Mouse (Mus musculus): ENCODE data around the gene Krt33b. TPM values are rescaled to one million over a fixed set of nuclear protein-coding genes. Genes with fewer than 3 reads are reported as not detected.

The Krt33b gene
- polyA plus RNA-seq, 1 experiment from 2014 or later, result 1.1 TPM

DNA sequence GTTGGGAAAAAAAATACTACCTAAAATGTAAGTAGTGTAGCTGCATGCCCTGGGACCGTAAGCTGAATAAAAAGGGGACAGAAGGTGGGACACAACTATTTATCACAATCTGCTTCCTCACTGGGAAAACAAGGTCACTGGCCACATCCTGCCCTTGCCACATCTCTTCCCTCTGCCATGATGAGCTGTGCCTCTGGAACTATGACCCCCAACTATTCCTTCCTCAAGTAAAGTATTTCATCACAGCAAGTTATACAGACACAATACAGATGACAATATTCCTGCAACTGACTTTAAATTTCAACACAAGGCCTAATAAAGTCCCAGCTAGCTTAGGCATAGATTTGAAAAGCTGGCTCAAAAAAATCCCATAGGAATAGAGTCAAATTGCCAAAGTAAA, 10.2 kb downstream of the Krt33b start:
- no peak for ATAC-seq (ENCODE audit: insufficient number of reproducible peaks, low FRiP score, low TSS enrichment, low read depth)
- Histone ChIP-seq H3K27ac (no peak overlapping the region), H3K4me3 (no peak overlapping the region), H3K9me3 (no peaks in the 10 kb centered on the region), H3K4me1 (no peaks in the 10 kb centered on the region), H3K36me3 (no peaks in the 10 kb centered on the region), H3K4me2 (no peak overlapping the region), H3K27me3 (no peaks in the 10 kb centered on the region), H3K9ac (no peak overlapping the region)
- 64% methylated on average over 1 of the region's 1 CpGs for WGBS

DNA sequence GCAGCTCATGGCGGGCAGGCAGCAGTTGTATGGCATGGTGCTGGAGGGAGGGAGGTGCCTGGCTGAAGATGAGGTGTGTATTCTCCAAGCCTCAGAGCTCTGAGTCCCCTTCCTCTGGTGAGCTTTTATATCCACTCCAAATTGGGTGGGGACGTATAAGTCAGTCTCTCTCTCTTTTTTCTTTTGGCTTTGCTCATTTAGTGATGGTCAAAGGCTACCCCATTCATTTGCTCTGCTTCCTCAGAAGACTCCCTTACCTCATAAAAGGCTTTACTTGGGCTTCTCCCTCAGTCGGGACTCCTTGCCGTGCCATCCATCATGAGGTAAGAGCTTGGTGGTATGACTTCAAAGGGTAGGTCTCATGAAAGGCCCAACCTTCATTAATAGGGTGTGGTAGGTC, 13.6 kb downstream of the Krt33b start, which contains the start of gene Krt33a:
Gene Krt33a (minus strand): TSS at position 101 of the 400 bp plus-strand sequence.
- no peaks in the 10 kb centered on the region for H3K27me3 ChIP-seq
- H3K36me3 ChIP-seq, result no peaks in the 10 kb centered on the region
- no peaks in the 10 kb centered on the region for H3K4me1 ChIP-seq
- H3K9ac ChIP-seq, result no peak within 1 kb of the TSS
- no peaks in the 10 kb centered on the region for H3K9me3 ChIP-seq
- 69% methylated on average over 4 of the region's 4 CpGs for WGBS
- H3K4me2 ChIP-seq, result no peak within 1 kb of the TSS
- no peak for ATAC-seq (ENCODE audit: insufficient number of reproducible peaks, low FRiP score, low TSS enrichment, low read depth)
- no peak within 1 kb of the TSS for H3K4me3 ChIP-seq
- H3K27ac ChIP-seq, result no peak within 1 kb of the TSS

DNA sequence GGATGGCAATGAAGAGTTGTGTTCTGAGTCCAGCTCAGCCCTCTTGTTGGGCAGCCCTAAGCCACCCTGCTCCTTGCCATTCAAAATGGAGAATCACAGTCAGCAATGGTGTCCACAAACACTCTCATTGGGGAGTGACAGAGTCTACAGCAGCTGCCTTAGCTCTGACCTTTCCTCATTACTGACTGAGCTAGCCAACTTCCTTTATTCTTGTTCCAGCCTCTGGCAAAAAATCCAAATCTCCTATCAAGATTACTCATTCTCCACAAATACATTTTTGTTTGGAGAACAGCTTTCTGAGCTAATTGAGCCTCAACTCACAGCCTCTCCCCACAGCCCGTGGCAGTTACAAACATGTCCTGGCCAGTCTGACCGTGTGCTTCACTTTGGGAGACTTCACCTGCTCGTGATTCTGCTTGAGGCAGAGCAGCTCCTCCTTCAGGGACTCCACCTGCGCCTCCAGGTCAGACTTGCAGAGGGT, 15.9 kb downstream of the Krt33b start:
- H3K27ac ChIP-seq, result no peak overlapping the region
- H3K9ac ChIP-seq, result no peak overlapping the region
- no peaks in the 10 kb centered on the region for H3K4me1 ChIP-seq
- no peaks in the 10 kb centered on the region for H3K36me3 ChIP-seq
- H3K9me3 ChIP-seq, result no peaks in the 10 kb centered on the region
- 64% methylated on average over 4 of the region's 4 CpGs for WGBS
- no peak for ATAC-seq (ENCODE audit: insufficient number of reproducible peaks, low FRiP score, low TSS enrichment, low read depth)
- no peak overlapping the region for H3K4me2 ChIP-seq
- no peak overlapping the region for H3K4me3 ChIP-seq
- no peaks in the 10 kb centered on the region for H3K27me3 ChIP-seq

DNA sequence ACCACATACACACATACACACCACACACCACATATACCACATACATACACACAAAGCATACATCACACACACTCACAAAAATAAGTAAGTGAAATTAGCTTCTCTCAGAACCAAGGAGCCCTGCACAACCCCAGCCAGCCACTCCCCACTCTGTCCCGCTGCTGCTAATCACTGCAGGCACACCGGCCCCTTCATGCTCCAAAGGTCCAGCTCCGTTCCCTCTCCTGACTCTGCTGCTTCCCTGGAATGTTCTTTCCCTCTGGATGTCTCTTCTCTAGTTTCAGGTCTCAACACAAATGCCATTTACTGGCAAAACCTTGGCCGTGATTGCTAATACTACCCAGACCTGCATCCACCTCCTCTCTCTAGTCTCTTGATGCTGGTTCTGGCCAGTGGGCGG, 19.0 kb downstream of the Krt33b start:
- WGBS, result 82% methylated on average over 5 of the region's 5 CpGs
- no peak overlapping the region for H3K4me2 ChIP-seq
- no peak overlapping the region for H3K9ac ChIP-seq
- no peaks in the 10 kb centered on the region for H3K9me3 ChIP-seq
- no peak for ATAC-seq (ENCODE audit: insufficient number of reproducible peaks, low FRiP score, low TSS enrichment, low read depth)
- H3K27ac ChIP-seq, result no peak overlapping the region
- no peak overlapping the region for H3K4me3 ChIP-seq
- no peaks in the 10 kb centered on the region for H3K4me1 ChIP-seq
- no peaks in the 10 kb centered on the region for H3K27me3 ChIP-seq
- H3K36me3 ChIP-seq, result no peaks in the 10 kb centered on the region

DNA sequence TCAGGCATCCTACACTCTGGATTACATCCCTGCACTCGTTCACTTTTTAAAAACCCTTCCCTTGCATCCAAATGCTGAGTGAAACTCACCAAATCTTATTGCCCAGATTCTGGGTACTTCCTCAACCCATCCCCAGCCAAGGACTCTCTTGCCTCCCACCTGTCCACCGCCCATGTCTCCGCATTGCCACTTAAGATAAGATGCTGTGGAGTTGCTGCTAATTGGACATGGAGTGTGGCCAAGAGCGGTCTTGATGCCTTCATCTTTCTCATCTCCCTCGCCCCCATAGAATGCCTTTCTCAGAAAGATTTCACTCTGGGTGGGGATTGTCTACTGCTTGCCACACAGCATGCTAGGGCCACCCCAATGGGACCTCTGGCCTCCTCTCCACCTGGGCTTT, 21.3 kb downstream of the Krt33b start:
- Histone ChIP-seq H3K9me3 (no peaks in the 10 kb centered on the region), H3K27me3 (no peaks in the 10 kb centered on the region), H3K4me1 (no peaks in the 10 kb centered on the region), H3K36me3 (no peaks in the 10 kb centered on the region), H3K27ac (no peak overlapping the region), H3K9ac (no peak overlapping the region), H3K4me2 (no peak overlapping the region), H3K4me3 (no peak overlapping the region)
- no peak for ATAC-seq (ENCODE audit: insufficient number of reproducible peaks, low FRiP score, low TSS enrichment, low read depth)
- 86% methylated on average over 5 of the region's 5 CpGs for whole genome bisulfite sequencing

DNA sequence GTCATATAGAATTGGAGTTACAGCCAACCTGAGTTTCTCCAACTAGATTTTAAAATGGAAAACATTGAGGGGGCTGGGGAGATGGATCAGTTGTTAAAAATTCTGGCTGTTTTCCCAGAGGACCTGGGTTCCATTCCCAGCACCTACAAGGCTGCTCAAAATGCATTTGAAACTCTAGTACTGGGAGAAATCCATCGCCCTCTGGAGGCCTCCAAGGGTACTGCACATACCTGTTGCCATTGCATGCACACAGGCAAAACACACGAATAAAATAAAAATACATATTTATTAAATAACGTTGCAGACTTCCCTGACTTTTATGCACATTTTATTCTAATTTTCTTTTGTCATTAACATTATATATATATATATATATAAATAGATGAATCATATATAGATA, 23.0 kb downstream of the Krt33b start:
- WGBS, result 52% methylated on average over 3 of the region's 3 CpGs
- H3K9me3 ChIP-seq, result no peaks in the 10 kb centered on the region
- no peak overlapping the region for H3K27ac ChIP-seq
- H3K9ac ChIP-seq, result no peak overlapping the region
- no peaks in the 10 kb centered on the region for H3K36me3 ChIP-seq
- H3K27me3 ChIP-seq, result no peaks in the 10 kb centered on the region
- no peak for ATAC-seq (ENCODE audit: insufficient number of reproducible peaks, low FRiP score, low TSS enrichment, low read depth)
- no peaks in the 10 kb centered on the region for H3K4me1 ChIP-seq
- H3K4me3 ChIP-seq, result no peak overlapping the region
- H3K4me2 ChIP-seq, result no peak overlapping the region

DNA sequence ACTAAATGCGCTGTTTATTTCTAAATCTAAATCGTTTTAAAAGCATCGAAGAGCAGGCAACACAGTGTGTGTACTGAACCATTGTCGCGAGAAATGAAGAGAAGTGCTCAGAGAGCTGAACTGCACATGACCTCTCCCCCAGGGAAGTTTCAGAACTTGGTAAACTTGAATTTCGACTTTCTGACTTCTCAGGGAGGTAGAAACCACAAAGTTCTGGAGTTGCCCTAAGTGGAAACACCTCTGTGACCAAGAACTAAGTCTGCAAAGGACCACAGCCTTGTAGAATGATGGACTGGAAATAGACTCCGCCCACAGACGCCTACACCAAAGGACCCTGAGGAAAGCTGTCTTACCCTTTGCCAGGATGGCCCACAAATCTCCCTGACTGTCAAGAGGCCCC, 23.8 kb downstream of the Krt33b start:
- peak overlapping the region; percentile 27; the same call in 1 of the 2 replicates for H3K27ac ChIP-seq
- no peak overlapping the region for H3K4me3 ChIP-seq
- no peak overlapping the region for H3K9ac ChIP-seq
- H3K9me3 ChIP-seq, result no peaks in the 10 kb centered on the region
- no peaks in the 10 kb centered on the region for H3K27me3 ChIP-seq
- no peaks in the 10 kb centered on the region for H3K36me3 ChIP-seq
- ATAC-seq (ENCODE audit: insufficient number of reproducible peaks, low FRiP score, low TSS enrichment, low read depth), result no peak
- WGBS, result 73% methylated on average over 8 of the region's 8 CpGs
- H3K4me2 ChIP-seq, result no peak overlapping the region
- H3K4me1 ChIP-seq, result no peaks in the 10 kb centered on the region

DNA sequence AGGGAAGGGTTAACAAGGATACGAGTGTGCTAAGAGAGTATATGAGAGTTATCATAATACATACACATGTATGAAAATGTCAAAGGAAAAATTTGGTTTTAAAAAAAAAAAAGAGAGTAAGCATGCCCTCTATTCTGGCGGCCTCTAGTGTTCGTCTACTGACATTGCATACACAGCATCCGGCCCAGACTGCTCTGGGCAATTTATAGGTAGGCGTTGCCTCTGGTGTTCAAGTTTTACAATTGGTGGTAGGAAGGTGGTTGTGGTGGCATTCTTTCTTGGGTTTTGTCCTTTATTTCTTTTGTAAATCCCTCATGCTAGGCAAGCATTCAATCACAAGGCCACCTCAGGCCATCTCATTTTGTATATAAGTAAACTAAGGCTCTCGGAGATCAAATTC, 24.8 kb downstream of the Krt33b start:
- Histone ChIP-seq H3K9me3 (no peaks in the 10 kb centered on the region), H3K4me2 (no peak overlapping the region), H3K9ac (no peak overlapping the region), H3K27me3 (no peaks in the 10 kb centered on the region), H3K27ac (no peak overlapping the region), H3K36me3 (no peaks in the 10 kb centered on the region), H3K4me1 (no peaks in the 10 kb centered on the region), H3K4me3 (no peak overlapping the region)
- ATAC-seq (ENCODE audit: insufficient number of reproducible peaks, low FRiP score, low TSS enrichment, low read depth), result no peak
- 20% methylated on average over 6 of the region's 6 CpGs for whole genome bisulfite sequencing

DNA sequence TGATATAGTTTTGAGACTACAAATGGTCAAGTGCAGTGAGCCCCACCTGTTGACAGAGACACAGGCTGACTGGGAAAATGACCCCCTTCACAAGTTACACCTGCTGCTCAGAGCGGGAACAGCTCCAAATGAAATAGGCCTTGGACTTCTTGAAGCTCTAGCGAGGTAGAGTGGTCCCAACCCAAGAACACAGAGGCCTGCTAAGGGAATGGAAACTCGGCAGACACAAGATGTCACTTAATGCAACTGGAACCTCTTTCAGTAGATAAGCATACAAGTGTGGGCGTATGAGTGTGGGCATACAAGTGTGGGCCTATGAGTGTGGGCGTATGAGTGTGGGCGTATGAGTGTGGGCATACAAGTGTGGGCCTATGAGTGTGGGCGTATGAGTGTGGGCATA, 30.6 kb downstream of the Krt33b start:
- Histone ChIP-seq H3K4me1 (no peaks in the 10 kb centered on the region; the same call in 1 of the 2 replicates), H3K9ac (no peak overlapping the region), H3K9me3 (no peaks in the 10 kb centered on the region), H3K4me2 (no peak overlapping the region), H3K36me3 (no peaks in the 10 kb centered on the region), H3K4me3 (no peak overlapping the region), H3K27me3 (0 out of 2 replicates have a peak, but pooled peaks cover 10% of the 10 kb centered on the region), H3K27ac (no peak overlapping the region)
- ATAC-seq (ENCODE audit: insufficient number of reproducible peaks, low FRiP score, low TSS enrichment, low read depth), result no peak; the same call in 1 of the 2 replicates
- 85% methylated on average over 7 of the region's 7 CpGs for WGBS

DNA sequence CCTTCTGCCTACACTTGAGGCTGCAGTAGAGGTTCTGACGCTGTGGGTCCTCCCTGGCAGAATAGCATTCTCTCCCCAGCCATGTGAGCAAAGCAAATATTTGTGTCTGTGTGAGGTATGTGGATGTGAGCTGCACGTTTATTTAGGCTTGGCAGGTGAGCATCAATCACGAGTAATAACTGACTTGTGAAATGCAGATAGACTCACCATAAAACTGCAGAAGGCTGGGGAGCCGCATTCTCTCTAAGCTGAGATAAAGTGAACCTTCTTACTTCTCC, 35.3 kb downstream of the Krt33b start:
- H3K4me3 ChIP-seq, result no peak overlapping the region
- no peaks in the 10 kb centered on the region for H3K9me3 ChIP-seq
- no peak overlapping the region for H3K27ac ChIP-seq
- peaks cover 22% of the 10 kb centered on the region; the same call in 1 of the 2 replicates for H3K27me3 ChIP-seq
- H3K36me3 ChIP-seq, result no peaks in the 10 kb centered on the region
- H3K4me2 ChIP-seq, result no peak overlapping the region
- H3K4me1 ChIP-seq, result peaks cover 5% of the 10 kb centered on the region; the same call in 1 of the 2 replicates
- no peak for ATAC-seq (ENCODE audit: insufficient number of reproducible peaks, low FRiP score, low TSS enrichment, low read depth)
- H3K9ac ChIP-seq, result no peak overlapping the region
- 32% methylated on average over 4 of the region's 4 CpGs for WGBS

DNA sequence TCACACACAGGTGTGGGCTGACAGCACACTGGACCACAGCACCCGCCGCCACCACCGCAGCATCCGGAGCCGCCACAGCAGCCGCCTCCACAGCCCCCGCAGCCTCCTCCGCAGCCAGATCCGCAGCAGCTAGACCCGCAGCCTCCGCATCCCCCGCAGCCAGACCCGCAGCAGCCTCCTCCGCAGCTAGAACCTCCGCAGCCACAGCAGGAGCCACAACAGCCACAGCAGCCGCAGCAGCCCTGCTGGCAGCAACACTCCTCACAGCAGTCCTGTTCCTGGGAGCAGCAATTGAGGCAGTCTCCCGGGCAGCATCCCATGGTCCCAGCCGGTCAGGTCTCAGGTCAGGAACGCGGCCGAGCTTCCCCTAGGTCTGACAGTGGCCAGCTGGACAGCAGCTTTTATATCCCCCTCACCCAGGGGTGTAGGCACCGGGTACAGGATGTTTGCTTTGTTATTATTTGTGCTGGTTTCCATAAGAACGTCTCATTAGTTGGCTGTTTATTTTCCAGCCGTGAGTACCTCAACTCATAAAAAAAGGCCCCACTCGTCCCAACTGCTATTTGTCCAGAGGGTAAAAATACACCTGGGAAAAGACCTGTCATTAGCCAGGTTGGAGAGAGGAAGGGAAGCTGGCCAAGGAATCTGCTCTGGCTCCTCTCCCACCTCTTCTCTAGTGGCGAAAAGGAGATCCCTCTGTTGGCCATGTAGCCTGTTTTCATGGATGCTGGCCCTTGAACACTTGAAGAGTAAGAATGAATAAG, 35.9 kb downstream of the Krt33b start, which contains the start of gene Krtap17-1:
Gene Krtap17-1 (minus strand): TSS at position 375 of the 764 bp plus-strand sequence.
- ATAC-seq (ENCODE audit: insufficient number of reproducible peaks, low FRiP score, low TSS enrichment, low read depth), result no peak
- Histone ChIP-seq H3K36me3 (no peaks in the 10 kb centered on the region), H3K27me3 (peaks cover 22% of the 10 kb centered on the region; the same call in 1 of the 2 replicates), H3K4me1 (peaks cover 5% of the 10 kb centered on the region; the same call in 1 of the 2 replicates), H3K27ac (no peak within 1 kb of the TSS), H3K9me3 (no peaks in the 10 kb centered on the region), H3K4me2 (peak within 1 kb of the TSS; percentile 19; the same call in 1 of the 2 replicates), H3K4me3 (no peak within 1 kb of the TSS), H3K9ac (no peak within 1 kb of the TSS)
- WGBS, result 15% methylated on average over 26 of the region's 26 CpGs

DNA sequence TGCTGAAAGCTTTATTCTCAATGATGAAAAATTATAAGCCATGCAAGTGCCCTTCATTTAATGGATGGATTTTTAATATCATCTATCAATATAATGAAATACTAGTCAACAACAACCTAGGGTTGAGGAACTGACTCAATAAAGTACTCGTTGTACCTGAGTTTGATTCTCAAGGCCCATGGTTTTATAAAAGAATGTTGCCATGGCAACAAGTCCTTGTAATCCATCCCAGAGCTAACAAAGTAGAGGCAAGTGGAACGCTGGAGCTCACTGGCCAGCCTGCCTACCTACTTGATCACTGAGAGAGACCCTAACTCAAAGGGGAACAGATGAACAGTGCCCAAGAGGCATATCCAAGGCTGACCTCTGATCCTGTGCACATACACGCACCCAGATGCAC, 39.1 kb downstream of the Krt33b start:
- no peak for ATAC-seq (ENCODE audit: insufficient number of reproducible peaks, low FRiP score, low TSS enrichment, low read depth)
- 76% methylated on average over 3 of the region's 3 CpGs for WGBS
- Histone ChIP-seq H3K4me2 (no peak overlapping the region), H3K9ac (no peak overlapping the region), H3K27me3 (peaks cover 21% of the 10 kb centered on the region), H3K4me3 (no peak overlapping the region), H3K27ac (no peak overlapping the region), H3K4me1 (peaks cover 5% of the 10 kb centered on the region; the same call in 1 of the 2 replicates), H3K36me3 (no peaks in the 10 kb centered on the region), H3K9me3 (no peaks in the 10 kb centered on the region)
